Mouse (Mus musculus) Patski (cell line): ENCODE results near the gene Olig3. TPM values are rescaled to one million over a fixed set of nuclear protein-coding genes. Genes with fewer than 3 reads are reported as not detected.
A peak's percentile ranks its signal among the peaks of the same experiment; 100 is the strongest.

Experiments used
- ATAC-seq: fragments of 100-300 bp; one replicate; pipeline ENCODE4 v1.8.0; 2021
- CTCF ChIA-PET: fragments of 350-600 bp; sonication (Branson Sonifier 250); formaldehyde crosslinking; loops from one replicate; lab custom pipeline; 2022; ENCODE audit warnings: inconsistent platforms; lab: Charles Lee
- POLR2A ChIA-PET: fragments of 350-600 bp; sonication (Branson Sonifier 250); formaldehyde crosslinking; loops from one replicate; lab custom pipeline; 2022; ENCODE audit warnings: antibody characterized with exemption, inconsistent platforms; lab: Charles Lee
- DNase-seq: peaks from one replicate; pipeline ENCODE4 v3.0.0-alpha.2; 2011; ENCODE audit warnings: low read depth, low spot score
- H3K27me3 ChIP-seq: fragments of 371-371 bp; one replicate; pipeline ENCODE4 v1.5.1; 2021
- CTCF ChIP-seq: fragments of 100-300 bp; IDR thresholded peaks from one replicate; pipeline ENCODE4 v1.5.1; 2021
- in situ Hi-C: fragments of 300-500 bp; cut with MboI; formaldehyde crosslinking; loops from 3 replicates; pipeline ENCODE4 v1.11.1; 2018; ENCODE audit warnings: low pct_unique_long_range_greater_than_20kb, mixed read lengths
- polyA plus RNA-seq: library from polyadenylated mRNA; unstranded; gene quantifications from one replicate; pipeline ENCODE4 v1.2.3, GENCODE M21; 2021

The Olig3 gene
- polyA plus RNA-seq, 1 experiment from 2014 or later = 0.06 TPM

DNA sequence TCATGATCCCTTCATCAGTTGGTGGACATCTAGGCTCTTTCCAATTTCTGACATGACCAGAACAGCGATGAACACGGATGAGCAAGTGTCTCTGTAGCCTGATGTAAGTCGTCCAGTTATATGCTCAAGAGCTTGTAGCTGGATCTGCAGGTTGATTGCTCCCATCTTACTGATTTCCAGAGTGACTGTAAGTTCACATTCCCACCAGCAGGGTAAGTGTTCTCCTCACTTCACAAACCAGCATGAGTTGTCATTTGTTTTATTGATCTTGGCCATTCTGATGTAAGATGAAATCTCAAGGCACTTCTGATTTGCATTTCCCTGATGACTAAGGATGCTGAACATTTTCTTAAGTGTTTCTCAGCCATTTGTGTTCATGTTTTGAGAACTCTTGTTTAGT, 27.8 kb downstream of the Olig3 start:
- ChIA-PET CTCF (no interaction called here), POLR2A (no interaction called here)
- DNase-seq = no peak
- no peak for ATAC-seq
- H3K27me3 ChIP-seq = no peaks in the 10 kb centered on the region
- in situ Hi-C loops = no loop called here
- peak; percentile 28 for TF ChIP-seq CTCF

DNA sequence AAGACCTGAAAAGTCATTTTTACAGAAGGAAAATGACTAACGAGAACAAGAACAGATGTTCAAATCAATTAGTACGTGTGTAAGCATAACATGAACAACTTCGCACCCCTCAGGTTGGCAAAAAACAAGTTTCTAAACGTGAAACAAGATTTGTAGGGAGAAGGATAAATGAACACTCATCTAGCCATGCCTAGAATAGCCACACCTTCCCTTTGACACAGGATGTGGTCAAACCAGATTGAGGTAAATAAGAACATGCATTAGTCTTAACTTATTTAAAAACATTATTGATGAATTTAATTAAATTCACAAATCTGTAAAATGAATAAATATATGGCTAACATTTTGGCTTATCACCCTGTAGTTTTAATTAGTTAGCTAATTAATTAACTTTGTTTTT, 35.5 kb downstream of the Olig3 start:
- POLR2A ChIA-PET = no interaction called here
- ATAC-seq = no peak
- CTCF ChIA-PET = no interaction called here

DNA sequence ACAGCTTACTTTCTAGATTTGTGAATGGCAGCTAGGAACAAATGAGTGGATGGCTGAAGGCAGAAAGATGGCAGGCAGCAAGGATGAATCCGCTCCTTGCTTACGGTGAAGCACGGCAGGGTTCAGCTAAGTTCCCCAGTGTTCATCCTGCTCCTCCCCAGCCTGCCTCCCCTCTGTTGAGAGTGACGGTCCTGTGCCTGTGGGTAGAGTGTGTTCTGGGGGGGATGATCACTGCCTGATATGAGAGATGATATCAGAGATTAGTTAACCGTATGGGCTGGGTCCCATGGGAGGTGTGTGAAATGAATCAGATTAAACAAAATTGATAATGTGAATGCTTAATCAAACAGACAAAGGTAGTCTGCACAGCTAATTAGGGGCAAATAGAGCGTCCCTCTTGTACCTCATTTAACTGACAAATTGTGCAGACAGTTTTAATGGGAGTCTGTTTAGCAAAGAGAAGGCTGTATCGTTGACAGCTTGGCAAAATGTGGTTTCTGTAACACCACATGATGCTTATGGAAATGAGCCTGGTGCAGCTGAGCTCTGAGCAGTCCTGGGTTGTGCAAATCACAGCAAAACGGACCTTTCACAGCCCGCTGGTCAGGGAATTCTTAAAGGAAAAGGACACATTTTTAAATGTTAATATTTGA, 40.3 kb downstream of the Olig3 start:
- TF ChIP-seq CTCF = no peak
- ChIA-PET CTCF (interaction anchor here (0.7 to 1.0 kb wide), 2 partner anchors 61 to 296 kb away, joined by 3 read pairs; no protein-coding TSS in a partner anchor), POLR2A (no interaction called here)
- in situ Hi-C loops = no loop called here
- DNase-seq (no peak), ATAC-seq (peak; percentile 60)
- no peaks in the 10 kb centered on the region for H3K27me3 ChIP-seq

More for the DNA sequence above, 35.5 kb downstream of the Olig3 start:
- in situ Hi-C loops = no loop called here
- no peak for DNase-seq
- no peak for TF ChIP-seq CTCF
- no peaks in the 10 kb centered on the region for H3K27me3 ChIP-seq

DNA sequence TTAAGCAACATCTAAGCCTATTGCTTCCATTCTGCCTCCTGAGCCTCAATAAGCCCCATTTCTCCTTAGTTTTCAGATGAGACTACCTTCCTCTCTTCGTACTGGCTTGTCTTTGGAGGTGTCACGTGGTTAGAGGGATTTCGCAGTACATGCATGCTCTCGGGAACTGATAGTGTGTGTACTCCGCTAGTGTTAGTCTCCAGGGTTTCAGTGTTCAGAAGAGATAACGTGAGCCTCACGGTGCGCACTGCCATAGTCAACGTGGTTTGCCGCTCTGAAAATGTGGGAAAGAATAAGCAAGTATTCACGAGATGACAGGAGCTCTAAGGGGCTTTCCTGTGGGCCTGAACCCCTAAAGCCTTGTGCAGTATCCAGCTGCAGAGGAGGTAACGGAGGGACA, 41.1 kb downstream of the Olig3 start:
- in situ Hi-C loops = no loop called here
- no peak for TF ChIP-seq CTCF
- DNase-seq = no peak
- no peaks in the 10 kb centered on the region for H3K27me3 ChIP-seq
- ChIA-PET POLR2A (no interaction called here), CTCF (no interaction called here)
- no peak for ATAC-seq

DNA sequence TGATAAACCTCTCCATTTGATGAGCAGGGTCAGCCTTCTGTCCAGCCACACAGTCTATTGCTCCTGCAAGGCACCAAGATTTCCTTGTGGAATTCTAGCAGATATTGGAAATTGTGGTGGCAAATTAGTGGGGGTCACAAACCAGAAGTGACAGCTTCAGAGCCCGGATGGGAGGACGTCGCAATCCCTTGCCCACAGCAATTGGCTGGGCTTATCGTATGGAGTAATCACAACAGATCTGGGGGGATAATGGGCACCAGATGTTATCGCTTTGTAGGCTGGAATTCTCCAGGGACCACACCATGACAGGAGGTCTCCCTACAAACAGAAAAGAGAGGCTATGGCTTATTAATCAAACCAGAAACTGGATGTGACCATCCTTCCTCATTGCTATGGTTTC, 44.8 kb downstream of the Olig3 start:
- DNase-seq (no peak), ATAC-seq (no peak)
- ChIA-PET CTCF (no interaction called here), POLR2A (no interaction called here)
- H3K27me3 ChIP-seq = peaks cover 5% of the 10 kb centered on the region
- in situ Hi-C loops = no loop called here
- TF ChIP-seq CTCF = no peak

DNA sequence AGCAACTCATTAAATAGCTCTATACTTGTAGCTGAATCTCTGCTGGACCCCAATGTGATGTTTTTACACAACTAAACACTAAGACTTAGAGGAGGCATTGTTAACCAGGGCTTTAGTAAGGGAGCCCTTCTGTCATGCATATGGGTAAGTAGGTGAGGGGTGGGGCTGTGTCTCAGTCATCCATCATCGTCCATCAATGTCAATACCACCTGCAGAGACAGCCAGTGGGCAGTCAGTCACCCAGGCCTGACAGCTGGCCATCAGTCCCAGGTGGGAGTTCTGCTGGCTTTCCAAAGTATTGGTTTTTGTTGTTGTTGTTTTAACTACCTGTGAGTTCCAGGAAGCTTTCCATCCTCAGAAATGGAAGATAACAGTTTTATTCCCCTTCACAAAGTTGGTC, 48.1 kb downstream of the Olig3 start:
- peaks cover 5% of the 10 kb centered on the region for H3K27me3 ChIP-seq
- ChIA-PET POLR2A (no interaction called here), CTCF (interaction anchor here (1.7 kb wide), 1 partner anchor 9 kb away, joined by 6 read pairs; no protein-coding TSS in a partner anchor)
- ATAC-seq (no peak), DNase-seq (no peak)
- no peak for TF ChIP-seq CTCF
- in situ Hi-C loops = no loop called here

DNA sequence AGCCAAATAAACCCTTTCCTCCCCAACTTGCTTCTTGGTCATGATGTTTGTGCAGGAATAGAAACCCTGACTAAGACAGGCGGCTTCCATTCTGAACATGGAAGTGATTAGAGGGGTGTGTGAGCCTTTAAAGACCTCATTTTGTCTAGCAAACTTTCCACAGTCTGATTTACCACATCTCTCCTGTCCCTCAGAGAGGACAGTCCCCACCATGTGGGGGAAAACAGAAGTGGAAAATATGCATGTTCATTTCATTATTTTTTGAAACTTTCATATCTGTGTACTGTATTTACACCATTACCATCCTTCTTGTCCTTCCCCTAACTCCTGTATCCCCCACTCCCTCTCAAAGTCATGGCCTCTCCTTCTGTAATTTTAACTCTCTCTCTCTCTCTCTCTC, 49.6 kb downstream of the Olig3 start:
- ChIA-PET POLR2A (no interaction called here), CTCF (no interaction called here)
- DNase-seq (no peak), ATAC-seq (no peak)
- in situ Hi-C loops = no loop called here
- H3K27me3 ChIP-seq = peaks cover 5% of the 10 kb centered on the region
- no peak for TF ChIP-seq CTCF

DNA sequence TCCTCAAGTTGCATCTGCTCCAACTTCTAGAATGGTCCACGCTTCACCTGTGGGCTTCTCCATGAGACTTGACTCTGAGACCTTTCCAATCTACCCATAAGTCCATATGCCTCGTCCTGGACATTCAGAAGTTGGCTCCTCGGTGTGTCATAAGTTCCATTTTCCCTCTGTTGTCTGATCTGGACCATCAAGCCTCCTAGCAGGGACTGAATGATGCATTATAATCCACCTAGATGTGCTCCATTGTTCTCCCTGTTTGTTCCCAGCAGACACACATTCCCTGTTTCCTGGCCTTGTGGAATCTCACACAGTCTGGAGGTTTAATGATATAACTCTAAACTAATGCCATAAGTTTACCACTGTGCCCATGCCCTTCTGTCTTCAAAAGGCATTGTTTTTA, 50.8 kb downstream of the Olig3 start:
- ChIA-PET POLR2A (no interaction called here), CTCF (no interaction called here)
- peaks cover 5% of the 10 kb centered on the region for H3K27me3 ChIP-seq
- no peak for TF ChIP-seq CTCF
- in situ Hi-C loops = no loop called here
- DNase-seq (no peak), ATAC-seq (no peak)

Other genes with a start within 250 kb of the Olig3 start
- gene Ifngr1, start 235.4 kb downstream of the Olig3 start, polyA plus RNA-seq = 115 TPM